Mouse (Mus musculus) hindbrain, embryonic 10.5 days (tissue): Measurements from ENCODE around the gene Selenof. TPM values are rescaled to one million over a fixed set of nuclear protein-coding genes. Genes with fewer than 3 reads are reported as not detected.
A peak's percentile ranks its signal among the peaks of the same experiment; 100 is the strongest.
"Not testable (repeated sequence)": the region's sequence is repeated elsewhere in the genome, so short reads cannot be mapped to it uniquely, and the experiment has no call there.

Experiments
- DNase-seq: peaks from one replicate; pipeline ENCODE4 v3.0.0-alpha.2; 2017; ENCODE audit warnings: low spot score
- H3K27ac ChIP-seq: fragments of 300-500 bp; sonication (generic); 2 replicates; pipeline ENCODE4 v1.5.1; 2016; ENCODE audit warnings: mild to moderate bottlenecking, moderate library complexity
- H3K27me3 ChIP-seq: fragments of 300-500 bp; sonication (generic); 2 replicates; pipeline ENCODE4 v1.6.1; 2016; ENCODE audit warnings: mild to moderate bottlenecking; ENCODE audit not compliant: poor library complexity, insufficient read depth, severe bottlenecking
- H3K36me3 ChIP-seq: fragments of 300-500 bp; sonication (generic); 2 replicates; pipeline ENCODE4 v1.6.1; 2016; ENCODE audit warnings: mild to moderate bottlenecking, moderate library complexity
- H3K4me1 ChIP-seq: fragments of 300-500 bp; sonication (generic); replicated peaks from 2 replicates; pipeline ENCODE4 v1.6.1; 2016; ENCODE audit warnings: mild to moderate bottlenecking
- H3K4me3 ChIP-seq: fragments of 300-500 bp; sonication (generic); 2 replicates; pipeline ENCODE4 v1.5.1; 2016; ENCODE audit warnings: mild to moderate bottlenecking, moderate library complexity
- H3K9me3 ChIP-seq: fragments of 300-500 bp; sonication (generic); 2 replicates; pipeline ENCODE4 v1.6.1; 2016; ENCODE audit warnings: mild to moderate bottlenecking, moderate library complexity
- WGBS: fragments of 180-500 bp; shearing (Covaris S2); methylation state at CpG from one replicate; pipeline ENCODE4 v1.1.7; 2016; 5-methylcytosine and 5-hydroxymethylcytosine counted together
- polyA plus RNA-seq: library from polyadenylated mRNA; unstranded; fragments of >200 nt; fragmentation: Nextera tagmentation; extraction: Ambion mirVana; gene quantifications from 2 replicates; pipeline ENCODE4 v1.2.1, GENCODE M21; 2016

Selenof gene
- polyA plus RNA-seq, 1 experiment from 2014 or later, result 487 TPM

DNA sequence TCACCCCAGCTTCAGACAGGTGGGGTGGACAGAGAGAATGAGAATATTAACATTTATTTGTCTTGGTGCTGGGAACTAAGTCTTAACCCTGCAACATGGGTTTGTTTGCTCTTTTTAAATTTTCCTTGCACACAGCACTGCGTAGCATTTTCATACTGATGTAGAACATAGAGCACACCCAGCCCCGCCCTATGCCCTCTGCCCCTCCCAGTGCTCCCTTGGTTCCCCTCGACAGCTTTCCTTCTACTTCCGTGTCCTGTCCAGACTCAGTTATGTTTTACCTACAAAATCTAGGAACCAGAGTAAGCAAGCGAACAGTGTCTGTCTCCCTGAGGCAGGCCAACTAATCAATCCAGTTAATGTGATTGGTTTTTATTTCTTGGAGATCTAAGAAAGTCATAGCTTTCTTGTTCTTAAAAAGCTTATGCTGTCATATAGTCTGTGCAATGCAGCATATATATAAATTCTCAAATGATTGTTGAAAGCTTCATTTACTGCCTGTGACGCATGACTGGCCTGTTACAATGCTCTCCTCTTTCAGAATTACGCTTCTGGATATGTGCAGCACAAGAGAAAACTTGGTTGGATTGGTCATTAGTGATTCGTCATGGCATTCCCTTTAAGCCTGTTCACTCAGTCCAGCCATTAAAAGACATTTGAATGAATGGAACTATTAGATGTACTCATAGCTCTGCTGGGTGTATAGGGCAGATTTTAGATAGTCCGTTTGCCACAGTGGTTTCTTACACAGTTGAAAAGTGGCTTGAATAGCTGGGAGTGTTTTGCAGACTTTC lies 23.1 kb downstream of the Selenof start:
- Histone ChIP-seq H3K9me3 (no peaks in the 10 kb centered on the region), H3K27me3 (no peaks in the 10 kb centered on the region), H3K4me3 (no peak overlapping the region), H3K27ac (no peak overlapping the region), H3K4me1 (no peaks in the 10 kb centered on the region; the same call in 1 of the 2 replicates), H3K36me3 (peaks cover 74% of the 10 kb centered on the region)
- no peak for DNase-seq
- WGBS, result 88% methylated on average over 9 of the region's 9 CpGs

GRCm38 (mm10) chr3:144597121-144597520 lies 27.0 kb downstream of the Selenof start:
- Histone ChIP-seq H3K4me1 (no peaks in the 10 kb centered on the region), H3K36me3 (peaks cover 68% of the 10 kb centered on the region), H3K27ac (no peak overlapping the region), H3K27me3 (no peaks in the 10 kb centered on the region), H3K9me3 (no peaks in the 10 kb centered on the region), H3K4me3 (no peak overlapping the region)
- WGBS, result 89% methylated on average over 4 of the region's 4 CpGs
- DNase-seq, result no peak

DNA sequence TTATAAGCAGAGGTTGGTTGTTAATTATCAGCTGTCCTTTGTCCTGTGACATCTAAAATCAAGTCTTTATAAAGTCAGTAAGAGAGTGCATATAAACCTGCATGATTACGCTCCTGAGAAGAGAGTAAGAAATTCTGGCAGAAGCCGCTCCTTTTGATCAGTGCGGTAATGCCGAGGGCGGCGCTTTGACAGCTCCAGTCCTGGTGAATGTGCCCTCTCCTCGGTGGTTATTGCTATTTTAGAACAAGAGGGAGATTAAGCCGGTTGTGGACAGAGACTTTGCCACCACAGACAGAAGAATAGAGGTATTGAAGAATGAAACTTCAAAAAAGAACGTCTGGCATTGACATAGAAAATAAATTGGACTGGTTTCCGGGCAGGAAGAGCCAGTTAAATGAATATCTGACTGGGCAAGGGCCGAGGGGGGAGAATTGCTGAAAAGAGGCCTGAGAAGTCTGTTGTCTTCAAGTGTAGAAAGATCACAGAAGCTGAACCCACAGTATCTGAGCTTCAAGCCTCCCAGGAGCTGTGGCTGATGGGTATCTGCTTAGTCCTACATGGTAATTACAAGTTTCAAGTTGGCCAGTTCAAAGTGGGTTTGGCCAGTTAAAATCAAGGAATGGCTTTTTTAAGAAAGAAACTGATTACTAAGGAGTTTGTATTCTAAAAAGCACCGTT lies 27.8 kb downstream of the Selenof start:
- 84% methylated on average over 12 of the region's 12 CpGs for WGBS
- H3K27ac ChIP-seq, result no peak overlapping the region
- no peak for DNase-seq
- no peaks in the 10 kb centered on the region for H3K9me3 ChIP-seq
- no peak overlapping the region for H3K4me3 ChIP-seq
- no peaks in the 10 kb centered on the region for H3K27me3 ChIP-seq
- H3K36me3 ChIP-seq, result peaks cover 67% of the 10 kb centered on the region
- H3K4me1 ChIP-seq, result no peaks in the 10 kb centered on the region

DNA sequence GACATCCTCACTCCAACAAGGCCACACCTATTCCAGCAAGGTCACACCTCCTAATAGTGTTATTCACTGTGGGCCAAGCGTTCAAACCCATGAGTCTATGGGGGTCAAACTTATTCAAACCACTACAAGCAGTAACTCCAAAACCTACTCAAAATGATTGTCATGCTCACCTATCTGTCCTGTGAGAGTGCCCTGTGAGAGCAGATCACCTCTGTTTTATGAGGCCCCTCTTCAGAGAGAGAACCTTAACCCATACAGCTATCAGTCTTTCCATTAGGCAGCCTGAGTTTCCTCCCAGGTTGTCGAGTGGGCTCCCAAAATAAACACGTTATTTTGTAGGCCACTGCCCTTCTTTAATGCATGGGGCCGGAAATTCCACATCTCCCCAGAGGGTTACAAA lies 32.3 kb downstream of the Selenof start:
- H3K4me3 ChIP-seq, result no peak overlapping the region
- 74% methylated on average over 4 of the region's 4 CpGs for WGBS
- H3K27ac ChIP-seq, result no peak overlapping the region
- no peaks in the 10 kb centered on the region for H3K9me3 ChIP-seq
- no peak for DNase-seq
- no peaks in the 10 kb centered on the region for H3K4me1 ChIP-seq
- no peaks in the 10 kb centered on the region for H3K27me3 ChIP-seq
- H3K36me3 ChIP-seq, result peaks cover 39% of the 10 kb centered on the region

DNA sequence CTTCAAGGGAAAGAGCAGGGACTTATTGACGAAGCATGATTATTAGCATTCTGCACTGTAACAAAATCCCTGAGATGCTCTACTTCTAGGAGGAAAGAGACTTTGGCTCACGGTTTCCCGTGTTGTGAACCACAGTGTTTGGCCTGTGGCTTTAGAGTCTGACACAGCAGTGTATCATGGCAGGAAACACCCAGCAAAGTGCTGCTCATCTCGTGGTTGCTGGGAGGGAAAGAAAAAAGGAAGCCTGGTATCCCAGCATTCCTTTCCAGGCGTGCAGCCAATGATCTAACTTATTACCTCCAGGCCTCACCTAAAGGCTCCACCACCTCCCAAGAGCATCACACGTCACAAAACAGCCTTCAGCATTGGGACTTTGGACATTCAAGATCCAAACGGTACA lies 32.7 kb downstream of the Selenof start:
- H3K27ac ChIP-seq, result no peak overlapping the region
- no peaks in the 10 kb centered on the region for H3K9me3 ChIP-seq
- 81% methylated on average over 7 of the region's 7 CpGs for WGBS
- DNase-seq, result no peak
- no peak overlapping the region for H3K4me3 ChIP-seq
- H3K27me3 ChIP-seq, result no peaks in the 10 kb centered on the region
- H3K36me3 ChIP-seq, result peaks cover 36% of the 10 kb centered on the region
- H3K4me1 ChIP-seq, result no peaks in the 10 kb centered on the region

DNA sequence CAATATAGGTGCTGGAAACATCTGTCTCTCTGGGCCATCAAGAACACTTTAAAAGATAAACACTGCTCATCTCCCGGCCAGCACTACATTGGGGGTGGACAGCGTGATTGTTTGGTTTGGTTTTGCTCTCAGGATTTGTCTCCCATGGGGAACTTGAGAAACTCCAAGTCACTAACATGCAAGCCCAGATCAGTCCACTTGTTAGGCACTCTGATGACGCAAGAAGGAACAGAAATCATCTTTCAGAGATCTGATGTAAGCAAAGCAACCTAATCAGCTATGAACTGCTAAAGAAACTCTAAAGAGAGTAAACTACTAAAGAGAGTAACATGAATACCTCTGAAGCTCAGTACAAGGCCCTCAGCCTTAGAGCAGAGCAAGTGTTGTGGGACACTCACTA lies 33.5 kb downstream of the Selenof start:
- no peak for DNase-seq
- Histone ChIP-seq H3K27ac (no peak overlapping the region), H3K4me1 (no peaks in the 10 kb centered on the region), H3K4me3 (no peak overlapping the region), H3K9me3 (no peaks in the 10 kb centered on the region), H3K36me3 (peaks cover 29% of the 10 kb centered on the region), H3K27me3 (no peaks in the 10 kb centered on the region)
- 79% methylated on average over 3 of the region's 3 CpGs for WGBS

DNA sequence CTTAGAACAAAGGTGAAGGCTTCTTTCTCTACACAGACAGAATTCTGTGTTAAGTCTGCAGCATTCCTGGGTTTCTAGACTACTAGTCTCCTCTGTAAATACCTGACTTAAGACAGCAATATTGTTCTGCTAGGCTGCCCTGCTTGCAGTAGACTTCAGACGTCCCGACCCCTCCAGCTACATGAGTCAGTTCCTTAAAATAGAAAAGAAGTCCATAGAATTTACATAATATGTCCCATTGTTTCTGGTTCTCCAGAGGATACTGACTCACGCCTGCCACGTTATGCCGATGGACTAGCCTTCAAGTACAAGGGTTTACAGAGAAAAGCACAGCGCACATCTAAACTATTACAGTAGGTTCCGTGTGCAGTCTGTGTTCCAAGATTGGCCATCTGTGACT lies 34.1 kb downstream of the Selenof start:
- DNase-seq, result no peak
- WGBS, result 83% methylated on average over 7 of the region's 7 CpGs
- H3K27ac ChIP-seq, result no peak overlapping the region

DNA sequence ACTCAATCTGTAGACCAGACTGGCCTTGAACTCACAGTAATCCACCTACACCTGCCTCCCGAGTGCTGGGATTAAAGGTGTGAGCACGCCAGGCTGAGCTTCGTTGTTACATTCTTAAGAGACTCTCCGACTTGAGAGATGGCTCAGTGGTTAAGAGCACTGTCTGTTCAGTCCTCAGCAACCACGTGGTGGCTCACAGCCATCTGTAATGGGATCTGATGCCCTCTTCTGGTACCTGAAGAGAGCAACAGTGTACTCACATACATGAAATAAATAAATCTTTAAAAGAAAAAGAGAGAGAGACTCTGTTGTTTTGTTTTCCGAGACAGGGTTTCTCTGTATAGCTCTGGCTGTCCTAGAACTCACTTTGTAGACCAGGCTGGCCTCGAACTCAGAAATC lies 35.7 kb downstream of the Selenof start:
- H3K27ac ChIP-seq, H3K36me3 ChIP-seq, H3K4me1 ChIP-seq, DNase-seq, H3K9me3 ChIP-seq, H3K27me3 ChIP-seq, H3K4me3 ChIP-seq: not testable (repeated sequence)
- WGBS, result 71% methylated on average over 7 of the region's 7 CpGs

More for the DNA sequence above, 34.1 kb downstream of the Selenof start:
- no peaks in the 10 kb centered on the region for H3K4me1 ChIP-seq
- H3K36me3 ChIP-seq, result peaks cover 24% of the 10 kb centered on the region
- H3K27me3 ChIP-seq, result no peaks in the 10 kb centered on the region
- H3K9me3 ChIP-seq, result no peaks in the 10 kb centered on the region
- H3K4me3 ChIP-seq, result no peak overlapping the region

GRCm38 (mm10) chr3:144606449-144606848 lies 36.3 kb downstream of the Selenof start:
- H3K27me3 ChIP-seq, result no peaks in the 10 kb centered on the region
- peaks cover 10% of the 10 kb centered on the region; the same call in 1 of the 2 replicates for H3K4me1 ChIP-seq
- no peaks in the 10 kb centered on the region for H3K9me3 ChIP-seq
- H3K36me3 ChIP-seq, result peaks cover 3% of the 10 kb centered on the region; the same call in 1 of the 2 replicates
- no peak overlapping the region for H3K27ac ChIP-seq
- no peak for DNase-seq
- 74% methylated on average over 4 of the region's 4 CpGs for WGBS
- H3K4me3 ChIP-seq, result no peak overlapping the region

DNA sequence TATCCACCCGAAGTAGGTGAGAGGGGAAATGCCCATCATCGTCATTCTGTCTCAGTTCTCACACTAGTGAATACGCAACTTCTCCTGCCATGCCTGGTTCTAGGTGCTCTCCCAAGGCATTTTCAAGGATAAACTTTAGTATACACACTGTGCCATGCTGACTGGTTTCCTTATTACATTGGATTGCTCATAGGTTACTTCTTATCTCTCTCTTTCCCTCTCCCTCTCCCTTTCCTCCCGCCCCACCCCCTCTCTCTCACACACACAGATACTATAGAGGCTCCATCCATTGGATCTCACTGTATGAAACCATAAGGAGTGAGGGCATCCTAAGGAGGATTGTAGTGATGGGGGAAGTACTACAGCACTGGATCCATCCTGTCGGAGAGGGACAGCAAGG lies 38.0 kb downstream of the Selenof start:
- H3K4me3 ChIP-seq, result no peak overlapping the region
- H3K27ac ChIP-seq, result no peak overlapping the region
- no peaks in the 10 kb centered on the region for H3K9me3 ChIP-seq
- peaks cover 18% of the 10 kb centered on the region; the same call in 1 of the 2 replicates for H3K4me1 ChIP-seq
- H3K36me3 ChIP-seq, result no peaks in the 10 kb centered on the region
- H3K27me3 ChIP-seq, result no peaks in the 10 kb centered on the region
- no peak for DNase-seq
- 92% methylated on average over 5 of the region's 5 CpGs for WGBS

GRCm38 (mm10) chr3:144610759-144611158 lies 40.7 kb downstream of the Selenof start:
- H3K4me1 ChIP-seq, result peaks cover 19% of the 10 kb centered on the region; the same call in 1 of the 2 replicates
- 42% methylated on average over 5 of the region's 5 CpGs for WGBS
- no peaks in the 10 kb centered on the region for H3K27me3 ChIP-seq

DNA sequence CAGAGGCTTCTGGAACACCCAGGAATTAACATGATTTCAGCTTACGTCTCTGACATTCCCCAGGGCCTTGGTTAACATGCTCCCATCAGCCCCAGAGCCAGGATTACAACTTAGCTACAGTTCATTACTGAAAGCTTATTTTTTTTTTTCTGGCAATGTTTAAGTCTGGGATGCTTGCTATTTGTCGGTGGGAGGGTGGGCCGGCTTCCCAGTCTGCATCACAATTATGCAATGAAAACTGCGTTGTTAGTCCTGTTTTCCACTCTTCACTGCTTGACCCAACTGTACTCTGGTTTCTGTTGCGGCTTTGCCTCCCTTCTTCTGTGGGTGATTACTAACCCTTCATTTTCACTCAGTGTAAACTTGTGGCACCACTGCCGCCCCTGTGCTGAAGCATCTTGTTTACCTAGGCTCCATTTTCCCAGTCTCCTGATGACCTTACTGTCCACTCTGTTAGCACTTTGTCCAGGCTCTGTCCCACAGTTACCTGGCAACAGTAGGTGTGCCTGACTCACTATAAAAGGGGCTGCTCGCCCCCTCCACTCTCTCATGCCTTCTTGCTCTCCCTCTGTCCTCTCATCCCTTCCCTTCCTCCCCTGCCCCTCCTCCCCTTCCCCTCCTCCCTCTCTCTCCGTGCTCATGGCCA lies 41.6 kb downstream of the Selenof start:
- 60% methylated on average over 8 of the region's 8 CpGs for WGBS
- no peak for DNase-seq
- Histone ChIP-seq H3K36me3 (no peaks in the 10 kb centered on the region), H3K4me3 (no peak overlapping the region), H3K27ac (0 out of 2 replicates have a peak overlapping the region, but pooled peaks have one; percentile 35), H3K9me3 (no peaks in the 10 kb centered on the region), H3K27me3 (no peaks in the 10 kb centered on the region), H3K4me1 (peaks cover 29% of the 10 kb centered on the region; the same call in 1 of the 2 replicates)

More at GRCm38 (mm10) chr3:144610759-144611158, 40.7 kb downstream of the Selenof start:
- Histone ChIP-seq H3K36me3 (no peaks in the 10 kb centered on the region), H3K4me3 (no peak overlapping the region), H3K9me3 (no peaks in the 10 kb centered on the region), H3K27ac (no peak overlapping the region)
- DNase-seq, result no peak

DNA sequence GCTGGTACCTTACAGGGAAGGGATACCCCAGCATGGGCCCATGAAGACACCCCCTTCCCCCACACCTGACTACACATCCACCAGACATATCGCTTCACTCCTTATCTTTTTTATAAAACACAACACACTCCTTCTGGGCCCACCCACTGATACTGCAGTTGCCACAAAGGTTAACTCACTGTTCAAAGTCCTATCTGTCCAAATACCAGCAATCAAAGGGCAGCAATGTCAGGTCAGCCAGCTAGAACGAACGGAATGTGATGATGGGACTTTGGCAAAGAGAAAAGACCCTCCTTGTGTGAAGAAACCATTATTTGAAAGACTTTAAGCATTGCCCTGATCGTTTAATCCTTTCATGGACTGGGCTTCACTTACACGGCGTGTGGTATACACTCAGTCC lies 42.3 kb downstream of the Selenof start:
- no peaks in the 10 kb centered on the region for H3K27me3 ChIP-seq
- H3K9me3 ChIP-seq, result no peaks in the 10 kb centered on the region
- H3K4me1 ChIP-seq, result peaks cover 36% of the 10 kb centered on the region
- H3K36me3 ChIP-seq, result no peaks in the 10 kb centered on the region
- no peak for DNase-seq
- 0 out of 2 replicates have a peak overlapping the region, but pooled peaks have one; percentile 35 for H3K27ac ChIP-seq
- 74% methylated on average over 6 of the region's 6 CpGs for WGBS
- no peak overlapping the region for H3K4me3 ChIP-seq
